Mouse (Mus musculus) liver, embryonic 12.5 days (tissue): ENCODE measurements around the gene Matn4. TPM values are rescaled to one million over a fixed set of nuclear protein-coding genes. Genes with fewer than 3 reads are reported as not detected.

ENCODE experiments used
- ATAC-seq: fragments of 200-750 bp; cut with Nextera tagmentation; 2 replicates; pipeline ENCODE4 v1.8.0; 2017; ENCODE audit warnings: moderate number of reproducible peaks, mild to moderate bottlenecking, moderate library complexity
- H3K27ac ChIP-seq: fragments of 300-500 bp; sonication (generic); 2 replicates; pipeline ENCODE4 v1.5.1; 2016; ENCODE audit warnings: mild to moderate bottlenecking
- H3K27me3 ChIP-seq: fragments of 300-500 bp; sonication (generic); replicated peaks from 2 replicates; pipeline ENCODE4 v1.6.1; 2016; ENCODE audit warnings: mild to moderate bottlenecking, moderate library complexity
- H3K36me3 ChIP-seq: fragments of 300-500 bp; sonication (generic); 2 replicates; pipeline ENCODE4 v1.6.1; 2016; ENCODE audit warnings: mild to moderate bottlenecking, moderate library complexity
- H3K4me1 ChIP-seq: fragments of 300-500 bp; sonication (generic); 2 replicates; pipeline ENCODE4 v1.6.1; 2016
- H3K4me2 ChIP-seq: fragments of 300-500 bp; sonication (generic); 2 replicates; pipeline ENCODE4 v1.6.1; 2016; ENCODE audit warnings: mild to moderate bottlenecking, moderate library complexity
- H3K4me3 ChIP-seq: fragments of 300-500 bp; sonication (generic); 2 replicates; pipeline ENCODE4 v1.5.1; 2016; ENCODE audit warnings: mild to moderate bottlenecking, moderate library complexity
- H3K9ac ChIP-seq: fragments of 300-500 bp; sonication (generic); 2 replicates; pipeline ENCODE4 v1.6.1; 2016; ENCODE audit warnings: mild to moderate bottlenecking, moderate library complexity
- H3K9me3 ChIP-seq: fragments of 300-500 bp; sonication (generic); replicated peaks from 2 replicates; pipeline ENCODE4 v1.6.1; 2016; ENCODE audit warnings: mild to moderate bottlenecking, moderate library complexity
- WGBS: fragments of 180-500 bp; shearing (Covaris S2); methylation state at CpG from one replicate; pipeline ENCODE4 v1.1.7; 2016; ENCODE audit not compliant: insufficient replicate concordance; 5-methylcytosine and 5-hydroxymethylcytosine counted together
- polyA plus RNA-seq: library from polyadenylated mRNA; unstranded; fragments of >200 nt; fragmentation: Nextera tagmentation; extraction: Ambion mirVana; gene quantifications from 2 replicates; pipeline ENCODE4 v1.2.1, GENCODE M21; 2016

The Matn4 gene
- polyA plus RNA-seq, 1 experiment from 2014 or later, result 0.41 TPM

- 58% methylated on average over 3 of the region's 3 CpGs for WGBS
- no peak overlapping the region for H3K4me2 ChIP-seq
- H3K27me3 ChIP-seq, result peaks cover 69% of the 10 kb centered on the region
- no peaks in the 10 kb centered on the region for H3K9me3 ChIP-seq
- ATAC-seq, result no peak
- no peak overlapping the region for H3K4me3 ChIP-seq
- H3K4me1 ChIP-seq, result peaks cover 23% of the 10 kb centered on the region
- H3K27ac ChIP-seq, result no peak overlapping the region
- no peak overlapping the region for H3K9ac ChIP-seq
- H3K36me3 ChIP-seq, result no peaks in the 10 kb centered on the region
Measured at GRCm38 (mm10) chr2:164434681-164435080, 29.7 kb upstream of the Matn4 start.

GRCm38 (mm10) chr2:164433278-164433895, 28.4 kb upstream of the Matn4 start:
- H3K9ac ChIP-seq, result no peak overlapping the region
- 49% methylated on average over 9 of the region's 9 CpGs for WGBS
- peaks cover 23% of the 10 kb centered on the region for H3K4me1 ChIP-seq

GRCm38 (mm10) chr2:164432541-164433191, 27.7 kb upstream of the Matn4 start:
- Histone ChIP-seq H3K4me2 (peak overlapping the region; percentile 36), H3K4me1 (peaks cover 26% of the 10 kb centered on the region), H3K9ac (0 out of 2 replicates have a peak overlapping the region, but pooled peaks have one; percentile 13), H3K36me3 (peaks cover 9% of the 10 kb centered on the region; the same call in 1 of the 2 replicates), H3K27ac (peak overlapping the region; percentile 73), H3K4me3 (no peak overlapping the region), H3K9me3 (no peaks in the 10 kb centered on the region), H3K27me3 (peaks cover 84% of the 10 kb centered on the region)
- 21% methylated on average over 22 of the region's 22 CpGs for WGBS
- ATAC-seq, result no peak

More at GRCm38 (mm10) chr2:164433278-164433895, 28.4 kb upstream of the Matn4 start:
- H3K27me3 ChIP-seq, result peaks cover 82% of the 10 kb centered on the region
- H3K4me2 ChIP-seq, result peak overlapping the region; percentile 36
- peaks cover 5% of the 10 kb centered on the region; the same call in 1 of the 2 replicates for H3K36me3 ChIP-seq
- no peak for ATAC-seq
- peak overlapping the region; percentile 73 for H3K27ac ChIP-seq
- H3K9me3 ChIP-seq, result no peaks in the 10 kb centered on the region
- H3K4me3 ChIP-seq, result no peak overlapping the region

- peaks cover 13% of the 10 kb centered on the region; the same call in 1 of the 2 replicates for H3K36me3 ChIP-seq
- no peak overlapping the region for H3K9ac ChIP-seq
- H3K4me3 ChIP-seq, result no peak overlapping the region
- no peaks in the 10 kb centered on the region for H3K9me3 ChIP-seq
- 60% methylated on average over 9 of the region's 9 CpGs for WGBS
- peaks cover 26% of the 10 kb centered on the region for H3K4me1 ChIP-seq
- peak overlapping the region; percentile 73 for H3K27ac ChIP-seq
- H3K27me3 ChIP-seq, result peaks cover 84% of the 10 kb centered on the region
- peak overlapping the region; percentile 36 for H3K4me2 ChIP-seq
- ATAC-seq, result peak; percentile 40; the same call in 1 of the 2 replicates
Measured at GRCm38 (mm10) chr2:164431676-164432465, 26.9 kb upstream of the Matn4 start.

GRCm38 (mm10) chr2:164430697-164431096, 25.7 kb upstream of the Matn4 start:
- Histone ChIP-seq H3K9me3 (no peaks in the 10 kb centered on the region), H3K9ac (no peak overlapping the region), H3K4me3 (no peak overlapping the region), H3K4me2 (peak overlapping the region; percentile 26; the same call in 1 of the 2 replicates), H3K36me3 (peaks cover 13% of the 10 kb centered on the region; the same call in 1 of the 2 replicates), H3K27ac (no peak overlapping the region), H3K4me1 (peaks cover 21% of the 10 kb centered on the region), H3K27me3 (peaks cover 86% of the 10 kb centered on the region)
- no peak for ATAC-seq
- 17% methylated on average over 7 of the region's 7 CpGs for WGBS

- H3K9me3 ChIP-seq, result no peaks in the 10 kb centered on the region
- H3K9ac ChIP-seq, result no peak overlapping the region
- H3K4me3 ChIP-seq, result no peak overlapping the region
- ATAC-seq, result no peak
- 0 out of 2 replicates have a peak overlapping the region, but pooled peaks have one; percentile 4 for H3K4me2 ChIP-seq
- peaks cover 19% of the 10 kb centered on the region for H3K4me1 ChIP-seq
- H3K27me3 ChIP-seq, result peaks cover 87% of the 10 kb centered on the region
- peaks cover 13% of the 10 kb centered on the region; the same call in 1 of the 2 replicates for H3K36me3 ChIP-seq
- H3K27ac ChIP-seq, result no peak overlapping the region
- 32% methylated on average over 15 of the region's 15 CpGs for WGBS
Measured at GRCm38 (mm10) chr2:164429881-164430615, 25.1 kb upstream of the Matn4 start.

- H3K36me3 ChIP-seq, result peaks cover 23% of the 10 kb centered on the region
- no peak overlapping the region for H3K4me3 ChIP-seq
- ATAC-seq, result no peak
- no peak overlapping the region for H3K27ac ChIP-seq
- H3K27me3 ChIP-seq, result peaks cover 77% of the 10 kb centered on the region
- no peaks in the 10 kb centered on the region for H3K9me3 ChIP-seq
- H3K4me1 ChIP-seq, result peaks cover 19% of the 10 kb centered on the region
- no peak overlapping the region for H3K4me2 ChIP-seq
- 20% methylated on average over 5 of the region's 5 CpGs for WGBS
- H3K9ac ChIP-seq, result no peak overlapping the region
Measured at GRCm38 (mm10) chr2:164428451-164428850, 23.5 kb upstream of the Matn4 start.

GRCm38 (mm10) chr2:164426952-164427351, 22.0 kb upstream of the Matn4 start:
- no peak overlapping the region for H3K4me2 ChIP-seq
- H3K4me3 ChIP-seq, result no peak overlapping the region
- 54% methylated on average over 5 of the region's 5 CpGs for WGBS

GRCm38 (mm10) chr2:164426121-164426520, 21.2 kb upstream of the Matn4 start:
- 10% methylated on average over 12 of the region's 12 CpGs for WGBS

More at GRCm38 (mm10) chr2:164426952-164427351, 22.0 kb upstream of the Matn4 start:
- Histone ChIP-seq H3K36me3 (peaks cover 23% of the 10 kb centered on the region), H3K27me3 (peaks cover 62% of the 10 kb centered on the region), H3K4me1 (peaks cover 9% of the 10 kb centered on the region; the same call in 1 of the 2 replicates), H3K9me3 (no peaks in the 10 kb centered on the region), H3K27ac (no peak overlapping the region), H3K9ac (no peak overlapping the region)
- ATAC-seq, result no peak

GRCm38 (mm10) chr2:164425401-164425800, 20.4 kb upstream of the Matn4 start:
- H3K9ac ChIP-seq, result no peak overlapping the region
- no peak overlapping the region for H3K4me2 ChIP-seq
- WGBS, result 67% methylated on average over 5 of the region's 5 CpGs
- no peak overlapping the region for H3K4me3 ChIP-seq
- ATAC-seq, result no peak
- H3K4me1 ChIP-seq, result 0 out of 2 replicates have a peak, but pooled peaks cover 3% of the 10 kb centered on the region
- peaks cover 23% of the 10 kb centered on the region for H3K36me3 ChIP-seq
- no peaks in the 10 kb centered on the region for H3K9me3 ChIP-seq
- H3K27me3 ChIP-seq, result peaks cover 46% of the 10 kb centered on the region
- no peak overlapping the region for H3K27ac ChIP-seq

More at GRCm38 (mm10) chr2:164426121-164426520, 21.2 kb upstream of the Matn4 start:
- H3K9me3 ChIP-seq, result no peaks in the 10 kb centered on the region
- no peak overlapping the region for H3K4me2 ChIP-seq
- H3K4me1 ChIP-seq, result peaks cover 8% of the 10 kb centered on the region; the same call in 1 of the 2 replicates
- ATAC-seq, result no peak
- no peak overlapping the region for H3K9ac ChIP-seq
- peaks cover 53% of the 10 kb centered on the region for H3K27me3 ChIP-seq
- H3K27ac ChIP-seq, result no peak overlapping the region
- peaks cover 23% of the 10 kb centered on the region for H3K36me3 ChIP-seq
- no peak overlapping the region for H3K4me3 ChIP-seq

GRCm38 (mm10) chr2:164424406-164424805, 19.4 kb upstream of the Matn4 start:
- no peak overlapping the region for H3K9ac ChIP-seq
- no peak overlapping the region for H3K27ac ChIP-seq
- peaks cover 23% of the 10 kb centered on the region for H3K36me3 ChIP-seq
- no peak overlapping the region for H3K4me3 ChIP-seq
- no peak for ATAC-seq
- H3K9me3 ChIP-seq, result no peaks in the 10 kb centered on the region
- H3K4me1 ChIP-seq, result 0 out of 2 replicates have a peak, but pooled peaks cover 3% of the 10 kb centered on the region
- no peak overlapping the region for H3K4me2 ChIP-seq
- peaks cover 39% of the 10 kb centered on the region for H3K27me3 ChIP-seq
- 77% methylated on average over 8 of the region's 8 CpGs for WGBS
